Mouse (Mus musculus) left cerebral cortex, postnatal 4 days (tissue): ENCODE measurements around the gene Chrm1. TPM values are rescaled to one million over a fixed set of nuclear protein-coding genes. Genes with fewer than 3 reads are reported as not detected.

Source experiments
- DNase-seq: peaks from one replicate; pipeline ENCODE4 v3.0.0-alpha.2; 2022
- intact Hi-C: fragments of 180-260 bp; cut with DNase I; formaldehyde crosslinking; loops from one replicate; pipeline ENCODE4 v1.15.1; 2025
- total RNA-seq, 2 experiments: library from RNA; stranded (reverse); gene quantifications; 2 replicates each; pipeline ENCODE4 v1.2.3; 2021

Chrm1 gene
- total RNA-seq, 2 experiments from 2014 or later, result 58.0 to 63.6 TPM

DNA sequence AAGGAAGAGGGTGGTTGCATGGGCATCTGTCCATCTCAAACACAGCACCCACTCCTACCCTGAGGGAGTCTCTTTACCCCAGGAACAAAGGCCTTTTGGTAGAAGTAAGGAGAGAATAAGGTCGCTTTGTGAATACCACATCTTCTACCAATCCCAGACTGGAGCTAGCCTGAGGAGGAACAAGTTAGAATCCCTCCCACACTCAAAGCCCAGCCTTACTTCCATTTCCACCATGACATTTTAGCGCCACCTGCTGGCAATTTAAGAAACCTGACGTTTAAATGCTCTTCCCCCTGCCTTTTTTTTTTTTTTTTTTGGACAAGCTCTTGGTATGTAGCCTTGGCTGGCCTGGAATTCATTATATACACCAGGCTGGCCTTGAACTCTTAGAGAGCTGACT is 19.4 kb downstream of the Chrm1 start:
- intact Hi-C loops, result loop anchor here (2.0 kb wide), 1 partner anchor 104 kb away; no protein-coding TSS in a partner anchor
- DNase-seq, result peak; percentile 80

DNA sequence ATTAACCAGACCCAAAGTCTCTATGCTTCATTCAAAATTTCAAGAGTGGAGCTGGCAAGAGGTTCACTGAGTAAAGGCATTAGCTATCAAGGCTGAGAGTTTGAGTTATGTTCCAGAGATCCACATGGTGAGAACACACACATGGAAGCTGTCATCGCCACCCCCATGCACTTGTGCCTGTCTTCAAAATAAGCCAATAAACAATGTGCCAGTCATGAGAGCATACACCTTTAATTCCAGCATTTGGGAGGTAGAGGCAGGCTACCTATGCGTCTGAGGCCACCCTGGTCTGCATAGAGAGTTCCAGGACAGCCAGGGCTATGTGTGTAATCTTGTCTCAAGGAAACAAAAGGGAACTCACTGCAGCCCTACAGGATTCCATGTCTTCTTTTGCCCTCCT is 20.0 kb downstream of the Chrm1 start:
- intact Hi-C loops, result loop anchor here (2.0 kb wide), 1 partner anchor 105 kb away; no protein-coding TSS in a partner anchor
- DNase-seq, result no peak

DNA sequence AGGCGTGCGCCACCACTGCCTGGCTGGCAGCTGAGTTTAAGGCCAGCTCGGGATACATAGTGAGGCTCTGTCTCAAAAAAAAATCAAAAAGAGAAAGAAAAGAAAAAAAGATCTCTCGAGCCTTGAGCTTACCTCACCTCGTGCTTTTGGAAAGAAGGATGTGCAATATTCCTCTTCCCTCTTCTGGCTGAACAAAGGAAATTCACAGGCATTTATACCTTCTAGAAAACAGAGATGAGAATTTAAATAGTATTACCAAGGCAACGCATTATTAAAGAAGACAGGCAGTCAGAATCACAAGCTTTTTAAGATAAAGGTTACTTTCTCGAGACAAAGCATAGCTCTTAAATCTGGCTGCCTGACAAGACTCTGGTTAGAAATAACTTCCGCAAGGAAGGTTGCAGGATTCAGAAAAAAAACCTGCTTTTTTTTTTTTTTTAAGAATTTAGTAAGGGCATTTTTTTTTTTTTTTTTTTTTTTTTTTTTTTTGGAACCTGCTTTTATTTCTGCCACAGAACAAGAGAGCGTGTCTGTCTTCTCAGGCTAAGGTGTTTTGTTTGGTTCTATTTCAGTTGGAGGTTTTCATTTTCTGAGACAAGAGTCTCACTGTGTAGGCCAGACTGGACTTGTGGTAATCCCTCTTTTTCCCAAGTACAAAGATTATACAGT is 28.4 kb downstream of the Chrm1 start:
- DNase-seq, result no peak
- intact Hi-C loops, result no loop called here

DNA sequence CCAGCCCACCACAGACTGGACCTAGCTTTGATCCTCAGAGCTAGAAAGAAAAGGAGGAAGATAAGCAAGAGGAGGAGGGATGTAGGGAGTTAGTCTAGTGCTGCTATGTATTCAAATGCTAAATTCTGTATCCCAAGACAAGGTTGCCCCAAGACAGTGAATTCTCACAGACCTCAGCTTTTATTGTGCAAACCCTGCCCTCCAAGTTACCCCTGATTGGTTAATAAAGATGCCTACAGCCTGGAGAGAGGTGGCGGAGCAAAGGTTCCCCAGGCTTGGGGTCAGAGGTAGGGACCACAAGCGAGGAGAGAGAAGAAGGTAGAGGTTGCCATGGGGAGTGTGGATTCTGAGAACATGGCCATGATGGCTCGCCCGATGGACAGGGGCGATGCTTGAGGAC is 29.2 kb downstream of the Chrm1 start:
- intact Hi-C loops, result no loop called here
- no peak for DNase-seq

DNA sequence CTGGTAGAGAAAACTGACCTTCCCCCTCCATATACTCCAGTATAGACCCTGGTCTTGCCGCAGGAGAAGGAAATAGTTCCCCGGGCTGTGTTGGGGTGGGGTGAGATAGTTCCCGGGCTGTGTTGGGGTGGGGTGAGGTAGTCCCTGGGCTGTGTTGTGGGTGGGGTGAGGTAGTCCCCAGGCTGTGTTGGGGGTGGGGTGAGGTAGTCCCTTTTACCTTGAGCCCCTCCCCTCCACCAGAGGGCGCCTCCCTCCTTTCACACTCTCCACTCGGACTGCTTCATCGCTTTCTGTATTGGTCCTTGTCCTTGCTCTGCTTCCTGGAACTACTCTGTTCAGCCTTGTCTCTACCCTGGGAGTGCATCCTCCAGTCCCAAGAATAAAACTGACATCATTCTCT is 31.7 kb downstream of the Chrm1 start:
- intact Hi-C loops, result no loop called here

DNA sequence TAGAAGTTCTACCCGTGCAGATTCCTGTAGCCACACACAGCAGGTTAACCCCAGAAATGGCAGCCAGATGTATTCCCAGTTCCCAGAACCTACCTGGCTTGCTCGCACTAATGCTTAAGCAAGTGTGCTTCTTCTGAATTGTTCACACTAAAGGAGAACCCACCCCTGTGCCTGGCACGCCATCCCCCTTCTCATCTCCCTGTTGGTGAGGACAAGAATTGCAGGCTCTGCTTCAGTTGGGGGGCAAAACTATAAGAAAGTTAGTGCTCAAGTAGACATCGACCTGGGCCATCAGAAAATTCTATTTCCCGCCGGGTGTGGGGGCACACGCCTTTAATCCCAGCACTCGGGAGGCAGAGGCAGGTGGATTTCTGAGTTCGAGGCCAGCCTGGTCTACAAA is 36.1 kb downstream of the Chrm1 start:
- intact Hi-C loops, result no loop called here

More for the DNA sequence above, 31.7 kb downstream of the Chrm1 start:
- DNase-seq, result no peak

DNA sequence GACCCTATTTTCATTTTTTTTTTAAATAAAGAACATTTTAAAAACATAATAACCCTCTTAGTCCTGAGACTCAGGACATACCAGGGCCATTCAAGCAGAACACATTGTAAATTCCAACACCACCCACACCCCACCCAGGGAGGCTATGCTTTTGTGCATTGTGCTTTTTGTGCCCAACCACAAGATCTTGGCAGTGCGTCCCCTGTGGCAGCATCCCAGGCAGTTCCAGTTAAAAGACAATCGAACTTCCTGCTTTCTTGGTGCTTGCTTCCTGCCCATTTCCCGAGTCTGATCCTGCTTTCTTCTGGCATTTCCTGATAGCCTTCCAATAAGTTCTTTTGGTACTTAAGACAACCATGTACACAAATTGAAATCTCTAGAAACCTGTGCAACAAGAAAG is 38.9 kb downstream of the Chrm1 start:
- intact Hi-C loops, result no loop called here
- no peak for DNase-seq

More for the DNA sequence above, 36.1 kb downstream of the Chrm1 start:
- DNase-seq, result no peak

DNA sequence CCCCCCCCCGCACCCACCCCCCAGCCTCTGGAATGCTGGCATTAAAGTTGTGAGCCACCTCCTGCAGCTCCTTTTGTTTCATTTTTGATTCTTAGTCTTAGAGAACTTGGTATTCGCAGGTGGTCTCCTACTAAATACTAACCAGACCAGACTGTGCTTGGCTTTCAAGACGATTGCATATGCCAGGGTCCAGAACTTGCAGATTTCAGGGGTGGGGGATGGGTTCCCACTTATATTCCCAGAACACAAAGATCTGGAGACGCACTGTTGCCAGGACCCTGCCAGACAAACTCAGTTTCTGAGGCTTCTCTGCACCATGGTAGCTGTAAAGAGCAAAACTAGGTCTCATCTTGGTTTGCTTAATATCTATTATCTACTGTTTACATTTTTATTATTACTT is 40.0 kb downstream of the Chrm1 start:
- DNase-seq, result no peak

DNA sequence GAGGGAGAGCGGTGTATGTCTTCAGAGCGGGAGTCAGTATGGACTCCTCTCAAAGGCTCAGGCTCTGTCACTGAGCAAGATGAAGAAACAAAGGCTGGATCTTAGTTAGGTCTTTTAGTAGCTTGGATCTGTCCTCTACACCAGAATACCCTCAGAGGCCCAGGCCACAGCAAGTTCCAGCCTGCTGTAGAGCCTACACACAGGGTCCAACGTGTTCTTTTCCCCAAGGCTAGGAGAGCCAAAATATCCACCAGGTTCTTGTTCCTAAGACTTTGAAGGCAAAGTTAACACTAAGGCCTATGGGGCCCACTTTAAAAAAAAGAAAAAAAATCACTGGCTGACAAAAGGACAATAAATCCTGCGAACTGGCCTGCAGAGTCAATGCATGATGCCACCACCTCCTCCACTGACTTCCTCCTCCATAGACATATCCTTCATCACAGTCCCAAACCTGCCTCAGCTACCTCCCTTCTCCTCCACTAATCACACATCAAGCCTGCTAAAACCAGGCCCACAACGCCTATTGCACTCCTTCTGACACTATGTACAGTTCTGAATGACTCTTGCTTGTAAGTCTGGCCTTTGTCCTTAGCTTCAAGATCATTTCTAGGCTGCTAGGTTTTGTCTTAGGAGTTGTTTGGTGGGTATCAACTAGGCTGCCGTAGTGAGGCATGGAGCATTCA is 41.6 kb downstream of the Chrm1 start:
- DNase-seq, result no peak
- intact Hi-C loops, result no loop called here

More for the DNA sequence above, 40.0 kb downstream of the Chrm1 start:
- intact Hi-C loops, result no loop called here

DNA sequence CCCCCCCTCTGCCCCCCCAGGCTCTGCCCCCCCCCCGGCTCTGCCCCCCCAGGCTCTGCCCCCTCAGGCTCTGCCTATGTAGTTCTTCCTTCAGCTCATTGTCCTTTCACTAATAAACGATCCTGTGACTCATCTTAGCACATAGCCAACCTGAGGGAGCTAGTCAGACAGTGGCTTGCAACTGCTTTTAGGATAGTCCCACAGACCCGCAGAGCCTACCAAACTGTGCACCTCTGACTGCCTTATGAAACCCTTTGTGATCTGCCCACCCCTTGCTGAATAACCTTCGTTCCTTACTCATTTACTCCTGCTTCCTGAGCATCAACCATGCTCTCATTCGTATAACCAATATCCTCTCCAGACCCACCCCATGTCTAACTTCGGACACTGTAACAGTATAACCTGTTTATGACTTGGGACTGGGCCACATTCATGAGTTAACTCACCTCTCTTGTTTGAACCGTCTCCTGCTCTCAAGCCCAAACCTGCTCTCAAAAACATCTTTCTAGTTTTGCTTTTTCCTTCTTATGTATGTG is 42.6 kb downstream of the Chrm1 start:
- DNase-seq, result no peak
- intact Hi-C loops, result no loop called here

DNA sequence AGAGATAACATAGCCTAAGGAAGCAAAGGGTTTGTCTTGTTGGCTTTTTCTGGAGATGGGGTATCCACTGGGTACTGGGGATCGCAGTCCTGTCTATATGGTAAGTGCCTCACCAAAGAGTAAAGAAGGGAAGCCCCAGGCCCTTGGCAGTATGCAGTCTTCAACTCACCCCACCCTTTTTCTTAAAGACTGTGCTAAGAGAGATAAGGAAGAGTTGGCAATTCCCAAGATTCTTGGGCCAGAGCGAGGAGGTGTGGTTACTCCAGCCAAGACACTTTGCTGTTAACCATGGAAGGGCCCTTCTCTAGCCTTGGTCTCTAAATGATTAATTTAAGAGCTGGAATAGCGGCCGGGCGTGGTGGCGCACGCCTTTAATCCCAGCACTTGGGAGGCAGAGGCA is 43.3 kb downstream of the Chrm1 start:
- DNase-seq, result no peak
- intact Hi-C loops, result no loop called here

DNA sequence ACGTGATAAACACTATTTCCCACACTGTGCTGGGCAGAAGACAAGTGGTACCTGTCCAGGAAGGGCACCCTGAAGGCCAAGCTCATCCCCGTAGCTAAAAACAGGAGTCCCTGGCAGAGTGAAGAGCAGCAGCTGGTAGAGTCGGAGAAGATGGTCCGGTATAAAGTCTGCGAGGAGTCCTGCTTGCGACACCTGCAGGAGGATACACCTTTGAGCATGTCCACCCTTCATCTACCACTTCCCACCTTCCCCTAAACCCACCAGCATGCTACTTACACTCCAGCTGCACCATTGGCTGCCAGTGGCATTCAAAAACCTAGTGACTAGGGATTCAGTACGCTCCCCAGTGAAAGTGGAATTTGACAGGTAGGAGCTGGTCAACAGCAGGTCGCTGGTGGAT is 45.4 kb downstream of the Chrm1 start:
- no peak for DNase-seq

DNA sequence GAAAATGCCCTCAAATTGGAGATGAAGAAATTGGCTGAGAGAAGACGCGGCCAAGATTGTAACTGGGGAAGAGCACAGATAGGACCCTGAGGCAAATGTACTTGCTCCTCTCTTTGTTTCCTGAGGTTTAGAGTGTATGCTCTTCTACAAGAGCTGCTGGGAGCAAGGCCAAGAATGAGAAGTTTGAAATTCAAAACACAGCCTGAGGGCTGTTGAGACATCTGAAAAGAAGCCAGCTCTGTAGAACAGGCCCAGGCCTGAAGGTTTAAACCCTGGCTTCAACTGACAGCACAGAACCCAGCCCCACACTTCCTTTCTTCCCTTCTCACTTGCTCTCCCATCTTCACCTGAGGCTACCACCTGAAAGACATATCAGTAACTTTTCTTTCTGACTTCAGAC is 46.5 kb downstream of the Chrm1 start:
- peak; percentile 41 for DNase-seq
- intact Hi-C loops, result no loop called here

More for the DNA sequence above, 45.4 kb downstream of the Chrm1 start:
- intact Hi-C loops, result no loop called here

DNA sequence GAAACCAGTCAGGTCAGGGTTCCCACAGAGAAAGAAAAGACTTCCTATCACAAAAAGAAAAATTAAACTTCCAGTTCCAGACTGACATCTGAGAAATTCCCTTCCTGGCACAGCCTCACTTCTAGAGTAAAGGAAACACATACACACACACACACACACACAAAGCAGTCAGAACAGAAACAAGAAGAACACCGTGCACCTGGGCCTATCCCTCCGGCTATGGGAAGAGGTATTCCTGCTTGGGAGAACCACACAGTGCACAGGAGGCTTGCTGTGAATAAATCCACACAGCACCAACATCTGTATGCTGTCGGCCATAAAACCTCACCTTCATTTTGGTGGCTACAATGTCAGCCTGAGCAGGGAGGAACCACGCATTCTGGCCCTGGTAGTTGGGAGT is 47.9 kb downstream of the Chrm1 start:
- intact Hi-C loops, result no loop called here
- no peak for DNase-seq

DNA sequence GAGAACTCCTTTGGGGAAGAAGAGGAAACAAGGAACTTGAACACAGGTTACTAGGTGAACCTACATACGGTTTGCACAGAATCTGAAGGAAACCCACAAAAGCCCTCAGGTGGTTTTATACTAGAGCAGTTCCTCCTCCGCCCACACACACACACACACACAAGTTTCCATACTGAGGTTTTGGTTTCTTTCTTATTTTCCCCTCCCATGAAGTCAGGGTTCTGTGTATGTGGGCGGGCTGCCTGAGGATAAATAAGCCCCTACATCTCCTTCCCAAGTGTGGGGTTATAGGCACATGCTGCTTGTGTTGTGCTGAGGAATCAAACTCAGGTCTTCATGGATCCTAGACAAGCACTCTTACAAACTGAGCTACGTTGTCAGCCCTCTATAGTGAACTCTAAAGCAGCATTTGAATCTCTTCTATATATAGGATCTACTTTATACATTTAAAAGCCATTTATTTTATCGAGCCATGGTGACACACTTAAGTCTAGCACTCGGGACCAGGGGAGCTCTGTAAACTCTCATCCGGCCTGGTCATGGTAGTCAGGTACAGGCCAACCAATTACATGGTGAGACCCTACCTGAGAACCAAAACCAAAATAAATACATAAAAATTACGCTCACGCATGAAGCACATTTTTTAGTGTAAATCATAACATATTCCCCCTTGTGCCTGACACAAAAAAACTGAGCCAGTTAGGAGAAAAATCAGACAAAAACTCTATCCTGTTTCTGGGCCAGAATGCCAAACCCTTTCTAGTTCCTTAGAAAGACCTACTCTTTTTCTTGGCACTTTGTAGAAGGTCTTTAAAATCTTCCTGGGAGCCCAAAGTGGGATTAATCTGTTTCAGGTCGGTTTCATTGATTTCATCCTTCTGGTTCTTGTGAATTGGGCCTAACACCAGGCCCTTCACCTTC is 48.6 kb downstream of the Chrm1 start:
- no peak for DNase-seq
- intact Hi-C loops, result no loop called here

DNA sequence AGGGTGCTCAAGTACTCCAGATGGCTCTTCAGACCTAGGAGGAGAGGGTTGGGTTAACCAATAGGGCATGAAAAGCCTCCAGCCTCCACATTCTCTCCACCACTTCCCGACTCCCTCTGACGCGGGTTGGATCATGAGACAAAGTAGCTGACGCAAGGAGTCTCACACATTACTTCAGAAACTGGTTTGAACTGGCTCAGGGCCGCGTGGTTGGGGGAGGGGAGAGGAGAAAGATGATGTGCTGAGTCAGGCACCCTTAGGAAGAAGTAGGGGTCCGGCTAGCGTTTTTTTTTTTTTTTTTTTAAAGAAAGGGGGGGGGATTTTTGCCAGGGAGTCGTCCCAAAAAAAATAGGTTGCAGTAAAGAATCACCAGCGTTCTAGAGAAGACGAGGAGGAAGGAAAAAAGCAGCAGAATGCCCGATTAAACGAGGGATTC is 49.3 kb downstream of the Chrm1 start:
- intact Hi-C loops, result no loop called here
- DNase-seq, result peak; percentile 81

DNA sequence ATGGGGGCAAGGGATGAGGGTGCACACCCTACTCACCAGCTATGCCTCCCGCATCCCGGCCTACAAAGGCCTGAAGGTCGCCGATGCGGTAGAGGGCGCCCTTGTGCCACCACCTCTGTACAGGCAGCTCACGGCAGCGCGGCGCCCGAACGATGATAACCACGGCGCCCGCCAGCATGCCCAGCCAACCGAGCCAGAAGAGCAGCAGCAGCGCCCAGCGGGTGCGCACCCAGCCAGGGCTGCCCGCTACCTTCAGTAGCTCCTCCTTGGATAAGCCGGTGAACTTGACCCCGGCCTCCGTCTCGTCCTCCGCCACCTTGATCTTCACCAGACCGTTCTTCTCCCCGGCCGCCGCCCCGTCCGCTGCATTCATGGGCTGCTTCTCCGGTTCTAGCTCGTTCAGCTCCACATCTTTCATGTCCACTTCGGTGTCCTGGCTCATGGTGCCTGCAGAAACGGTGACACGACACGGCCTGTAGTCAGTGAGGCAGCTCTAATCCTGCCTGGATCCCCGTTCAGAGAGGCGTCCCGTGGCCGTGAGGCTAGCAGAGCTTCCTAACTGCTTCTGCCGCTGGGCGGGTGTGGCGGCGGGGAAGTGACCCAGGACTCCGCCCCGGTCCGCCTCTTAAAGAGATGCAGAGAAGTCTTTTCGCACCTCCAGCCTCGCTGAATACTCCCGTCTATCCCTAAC is 49.9 kb downstream of the Chrm1 start:
- intact Hi-C loops, result no loop called here
- peak; percentile 97 for DNase-seq

DNA sequence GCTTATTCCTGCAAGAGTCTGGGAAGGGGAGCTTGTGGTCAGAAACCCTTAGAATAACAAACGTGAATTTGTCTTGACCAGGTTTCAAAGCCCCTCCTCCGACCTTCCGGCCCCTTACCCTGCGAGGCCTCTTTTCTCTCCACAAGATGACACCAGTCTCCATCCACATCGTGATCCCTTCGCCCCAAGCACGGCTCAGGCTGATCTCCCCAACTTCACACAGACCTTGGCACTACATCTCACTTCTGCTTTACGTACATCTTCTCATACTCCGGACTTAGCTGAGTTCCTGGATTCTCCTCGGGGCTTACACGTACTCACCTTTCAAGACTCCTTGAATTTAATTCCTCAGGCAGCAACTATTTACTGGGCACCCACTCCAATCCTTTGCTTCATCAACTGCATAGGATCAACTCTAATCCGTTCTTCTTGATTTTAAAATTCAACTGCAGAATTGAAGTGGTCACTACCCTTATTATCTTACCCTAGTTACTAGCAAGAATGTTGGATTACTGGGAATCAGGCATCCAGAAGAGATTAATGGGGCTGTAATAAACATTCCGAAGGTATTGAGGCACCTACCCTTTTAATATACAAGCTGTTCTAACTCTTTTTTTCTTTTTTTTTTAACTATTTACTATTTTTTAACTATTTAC is 50.5 kb downstream of the Chrm1 start:
- DNase-seq, result no peak
- intact Hi-C loops, result no loop called here

DNA sequence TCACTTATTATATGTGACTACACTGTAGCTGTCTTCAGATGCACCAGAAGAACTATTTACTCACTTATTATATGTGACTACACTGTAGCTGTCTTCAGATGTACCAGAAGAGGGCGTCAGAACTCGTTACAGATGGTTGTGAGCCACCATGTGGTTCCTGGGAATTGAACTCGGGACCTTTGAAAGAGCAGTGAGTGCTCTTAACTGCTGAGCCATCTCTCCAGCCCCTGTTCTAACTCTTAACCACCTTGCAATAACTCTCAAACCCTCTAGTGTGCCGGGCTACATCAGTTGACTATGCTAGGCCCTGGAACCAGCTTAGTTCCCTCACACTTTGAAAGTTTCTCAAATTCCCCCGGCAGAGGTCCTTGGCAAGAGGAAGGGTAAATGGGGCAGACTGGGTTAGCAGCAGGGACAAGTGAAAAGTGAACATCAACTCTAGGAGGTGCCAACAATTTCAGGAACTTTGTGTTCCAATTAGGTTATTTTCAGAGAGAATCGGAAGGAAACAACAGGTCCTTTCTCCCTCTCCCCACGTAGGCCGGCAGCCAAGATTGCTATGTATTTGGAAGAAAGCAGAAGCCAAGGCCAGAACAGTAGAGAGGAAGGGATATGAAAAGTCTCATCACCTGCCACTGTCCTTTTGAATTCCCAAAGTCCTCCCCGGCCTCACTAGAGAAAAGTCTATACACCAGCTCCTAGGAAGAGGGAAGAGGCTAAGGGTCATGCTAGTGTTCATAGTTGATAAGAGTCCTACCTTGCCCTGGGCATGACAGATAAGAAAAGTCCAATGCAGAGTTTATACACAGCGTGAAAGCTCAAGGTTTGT is 51.3 kb downstream of the Chrm1 start:
- DNase-seq, result no peak
- intact Hi-C loops, result no loop called here
